Mouse (Mus musculus): ENCODE data around the gene Slc31a1.

GRCm38 (mm10) chr4:62430678-62431077, 70.2 kb downstream of the Slc31a1 start:
- TF ChIP-seq CTCF (IDR thresholded peaks at IDR 0.05; ENCODE audit: low read depth) (no peak), EP300 (IDR thresholded peaks at IDR 0.05; ENCODE audit: low read depth) (no peak)
